Mouse (Mus musculus) liver, embryonic 14.5 days (tissue): ENCODE results near the gene Man1c1.

Experiments used
- CTCF ChIP-seq: IDR thresholded peaks from 2 replicates; pipeline ENCODE4 v1.5.1; 2016; ENCODE audit warnings: antibody characterized with exemption, low read depth, control low read depth
- EP300 ChIP-seq: IDR thresholded peaks from 2 replicates; pipeline ENCODE4 v1.6.1; 2016; ENCODE audit warnings: antibody characterized with exemption, low read depth

GRCm38 (mm10) chr4:134652151-134652550 is 51.9 kb downstream of the Man1c1 start:
- TF ChIP-seq CTCF (no peak), EP300 (no peak)
